Mouse (Mus musculus) liver, embryonic 12.5 days (tissue): ENCODE measurements around the gene Mta1. TPM values are rescaled to one million over a fixed set of nuclear protein-coding genes. Genes with fewer than 3 reads are reported as not detected.

Experiments used
- ATAC-seq: fragments of 200-750 bp; cut with Nextera tagmentation; 2 replicates; pipeline ENCODE4 v1.8.0; 2017; ENCODE audit warnings: moderate number of reproducible peaks, mild to moderate bottlenecking, moderate library complexity
- H3K27ac ChIP-seq: fragments of 300-500 bp; sonication (generic); 2 replicates; pipeline ENCODE4 v1.5.1; 2016; ENCODE audit warnings: mild to moderate bottlenecking
- H3K27me3 ChIP-seq: fragments of 300-500 bp; sonication (generic); replicated peaks from 2 replicates; pipeline ENCODE4 v1.6.1; 2016; ENCODE audit warnings: mild to moderate bottlenecking, moderate library complexity
- H3K36me3 ChIP-seq: fragments of 300-500 bp; sonication (generic); 2 replicates; pipeline ENCODE4 v1.6.1; 2016; ENCODE audit warnings: mild to moderate bottlenecking, moderate library complexity
- H3K4me1 ChIP-seq: fragments of 300-500 bp; sonication (generic); 2 replicates; pipeline ENCODE4 v1.6.1; 2016
- H3K4me2 ChIP-seq: fragments of 300-500 bp; sonication (generic); 2 replicates; pipeline ENCODE4 v1.6.1; 2016; ENCODE audit warnings: mild to moderate bottlenecking, moderate library complexity
- H3K4me3 ChIP-seq: fragments of 300-500 bp; sonication (generic); 2 replicates; pipeline ENCODE4 v1.5.1; 2016; ENCODE audit warnings: mild to moderate bottlenecking, moderate library complexity
- H3K9ac ChIP-seq: fragments of 300-500 bp; sonication (generic); 2 replicates; pipeline ENCODE4 v1.6.1; 2016; ENCODE audit warnings: mild to moderate bottlenecking, moderate library complexity
- H3K9me3 ChIP-seq: fragments of 300-500 bp; sonication (generic); replicated peaks from 2 replicates; pipeline ENCODE4 v1.6.1; 2016; ENCODE audit warnings: mild to moderate bottlenecking, moderate library complexity
- WGBS: fragments of 180-500 bp; shearing (Covaris S2); methylation state at CpG from one replicate; pipeline ENCODE4 v1.1.7; 2016; ENCODE audit not compliant: insufficient replicate concordance; 5-methylcytosine and 5-hydroxymethylcytosine counted together
- polyA plus RNA-seq: library from polyadenylated mRNA; unstranded; fragments of >200 nt; fragmentation: Nextera tagmentation; extraction: Ambion mirVana; gene quantifications from 2 replicates; pipeline ENCODE4 v1.2.1, GENCODE M21; 2016

The Mta1 gene
- polyA plus RNA-seq, 1 experiment from 2014 or later = 7.7 TPM

DNA sequence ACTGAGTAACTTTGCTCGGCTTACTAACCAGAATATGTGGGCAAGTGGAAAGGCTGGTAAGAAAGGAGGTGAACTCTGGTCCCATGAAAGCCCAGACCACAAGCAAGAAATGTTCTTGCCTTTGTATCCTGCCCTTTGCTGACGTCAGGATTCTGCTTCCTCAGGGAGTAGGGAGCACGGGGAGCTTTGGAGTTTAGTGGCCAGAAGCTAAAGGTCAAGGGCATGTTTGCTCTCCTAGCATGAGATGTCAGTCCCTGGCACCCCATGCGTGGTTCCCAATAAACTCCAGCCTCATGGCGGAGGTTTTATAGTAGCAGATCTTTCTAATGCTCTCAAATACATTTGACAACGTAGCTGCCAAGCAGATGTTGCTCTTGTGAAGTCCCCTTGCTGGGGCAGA, 26.3 kb upstream of the Mta1 start:
- 68% methylated on average over 6 of the region's 6 CpGs for WGBS
- Histone ChIP-seq H3K4me2 (no peak overlapping the region), H3K9me3 (no peaks in the 10 kb centered on the region), H3K9ac (no peak overlapping the region), H3K27ac (no peak overlapping the region), H3K36me3 (peaks cover 38% of the 10 kb centered on the region), H3K4me1 (peaks cover 27% of the 10 kb centered on the region), H3K4me3 (no peak overlapping the region), H3K27me3 (no peaks in the 10 kb centered on the region)
- ATAC-seq = no peak

DNA sequence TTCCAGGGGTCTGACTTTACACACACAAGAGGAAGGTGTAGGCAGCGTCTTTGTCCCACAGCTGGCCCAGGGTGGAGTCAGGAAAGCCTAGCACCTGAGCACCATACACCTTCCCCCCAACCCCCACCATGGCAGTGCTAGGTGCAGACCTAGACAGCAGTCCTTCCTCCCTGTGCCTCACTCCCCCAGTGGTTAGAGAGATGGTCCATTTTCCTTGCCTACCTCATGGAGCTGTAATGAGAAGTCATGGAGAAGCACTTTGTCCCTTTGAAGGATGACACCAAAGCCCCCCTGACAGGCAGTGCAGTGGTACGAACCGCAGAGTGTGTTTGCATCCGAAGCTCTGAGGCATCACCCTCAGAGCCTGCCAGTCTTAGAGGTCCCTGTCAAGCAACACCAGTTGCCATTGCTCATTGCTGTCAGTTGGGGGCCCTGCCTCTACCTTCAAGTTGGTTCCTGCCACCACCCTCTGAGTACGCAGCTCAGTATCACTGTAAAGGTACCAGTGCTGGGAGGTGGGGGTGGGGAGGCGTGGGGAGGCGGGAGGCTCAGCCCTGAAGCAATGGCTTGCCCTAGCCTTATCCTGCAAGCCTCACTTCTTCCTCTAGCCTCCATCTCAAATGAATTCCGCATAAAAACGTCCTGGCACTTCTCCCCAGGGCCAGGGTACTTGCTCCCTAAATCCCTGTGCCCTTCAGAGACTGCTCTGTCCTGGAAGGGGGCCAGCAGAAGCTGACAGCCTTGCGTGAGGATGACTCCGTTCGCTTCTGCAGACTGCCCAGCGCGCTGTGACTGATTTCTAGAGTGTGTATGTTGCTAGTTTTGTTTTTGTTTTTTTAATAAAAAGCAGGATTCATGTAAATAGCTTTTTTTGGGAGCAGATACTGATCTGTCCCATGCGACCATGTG, 24.4 kb upstream of the Mta1 start:
- Histone ChIP-seq H3K4me1 (peaks cover 27% of the 10 kb centered on the region), H3K9me3 (no peaks in the 10 kb centered on the region), H3K4me3 (peak overlapping the region; percentile 58), H3K36me3 (peaks cover 32% of the 10 kb centered on the region), H3K4me2 (peak overlapping the region; percentile 93), H3K27ac (peak overlapping the region; percentile 73; the same call in 1 of the 2 replicates), H3K27me3 (no peaks in the 10 kb centered on the region), H3K9ac (peak overlapping the region; percentile 69)
- WGBS = 14% methylated on average over 15 of the region's 15 CpGs
- ATAC-seq = peak; percentile 39

DNA sequence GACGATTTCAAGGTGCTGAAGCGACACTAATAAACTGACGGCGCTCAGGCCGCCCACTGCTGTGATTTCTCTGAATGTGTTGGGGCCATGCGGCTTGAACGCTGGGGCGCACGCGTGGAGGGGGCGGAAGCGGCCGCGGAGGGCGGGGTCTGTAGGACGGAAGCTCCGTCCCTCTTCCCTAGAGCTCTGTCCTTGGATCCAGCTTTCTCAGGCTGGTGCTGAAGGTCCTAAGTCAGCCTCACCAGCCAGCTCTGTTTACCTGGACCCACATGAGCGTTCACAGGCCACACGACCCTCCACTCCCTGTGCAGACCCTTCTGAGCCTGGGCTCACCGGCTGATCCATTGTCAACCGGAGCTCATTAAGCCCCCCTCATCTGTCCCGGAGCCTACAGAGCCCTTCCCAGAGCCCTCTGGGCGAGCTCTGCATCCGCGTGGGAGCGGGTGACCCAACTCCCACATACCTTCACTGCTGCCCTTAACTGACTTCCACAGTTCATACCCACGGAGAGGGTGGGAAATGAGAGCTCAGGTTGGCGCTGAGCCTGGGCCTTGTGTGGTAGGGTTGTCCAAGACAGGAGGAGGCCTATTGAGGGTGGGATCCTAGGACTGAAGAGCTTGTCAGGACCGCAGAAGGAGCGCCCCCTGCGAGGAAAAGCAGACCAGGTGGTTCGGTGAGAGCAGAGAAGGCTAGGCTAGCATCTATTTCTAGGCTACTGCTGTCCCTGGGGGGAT, 23.6 kb upstream of the Mta1 start, which contains the start of gene Tex22:
Tex22 (plus strand) TSS at position 174 of the 734 bp plus-strand sequence.
- Histone ChIP-seq H3K4me3 (peak within 1 kb of the TSS; percentile 58), H3K27ac (peak within 1 kb of the TSS; percentile 73), H3K4me2 (peak within 1 kb of the TSS; percentile 93), H3K4me1 (peaks cover 27% of the 10 kb centered on the region), H3K27me3 (0 out of 2 replicates have a peak, but pooled peaks cover 3% of the 10 kb centered on the region), H3K9me3 (no peaks in the 10 kb centered on the region), H3K9ac (peak within 1 kb of the TSS; percentile 69), H3K36me3 (peaks cover 24% of the 10 kb centered on the region)
- peak; percentile 78 for ATAC-seq
- 4% methylated on average over 32 of the region's 32 CpGs for WGBS

DNA sequence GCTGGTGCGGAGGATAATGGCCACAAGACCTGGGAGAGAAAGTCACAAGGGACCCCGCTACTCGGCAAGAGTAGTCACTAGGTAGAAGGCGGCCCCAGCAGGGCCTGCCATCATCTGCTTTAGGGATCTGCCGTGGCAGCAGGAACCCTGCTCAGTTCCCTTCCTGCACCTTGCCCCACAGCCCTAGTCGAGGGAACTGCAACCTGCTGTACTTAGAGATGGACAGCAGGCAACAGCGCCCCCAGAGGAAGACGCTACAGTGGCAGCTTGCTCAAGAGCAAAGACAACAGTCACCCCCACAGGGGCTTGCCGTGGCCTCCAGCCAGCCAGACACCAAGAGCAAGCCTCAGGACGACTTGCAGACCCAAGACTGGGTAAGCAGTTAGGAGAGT, 23.0 kb upstream of the Mta1 start:
- Histone ChIP-seq H3K9ac (peak overlapping the region; percentile 69), H3K4me1 (peaks cover 27% of the 10 kb centered on the region), H3K27me3 (0 out of 2 replicates have a peak, but pooled peaks cover 3% of the 10 kb centered on the region), H3K36me3 (peaks cover 19% of the 10 kb centered on the region), H3K4me2 (peak overlapping the region; percentile 93), H3K27ac (peak overlapping the region; percentile 73), H3K9me3 (no peaks in the 10 kb centered on the region), H3K4me3 (peak overlapping the region; percentile 58)
- 5% methylated on average over 10 of the region's 10 CpGs for WGBS
- ATAC-seq = peak; percentile 80

DNA sequence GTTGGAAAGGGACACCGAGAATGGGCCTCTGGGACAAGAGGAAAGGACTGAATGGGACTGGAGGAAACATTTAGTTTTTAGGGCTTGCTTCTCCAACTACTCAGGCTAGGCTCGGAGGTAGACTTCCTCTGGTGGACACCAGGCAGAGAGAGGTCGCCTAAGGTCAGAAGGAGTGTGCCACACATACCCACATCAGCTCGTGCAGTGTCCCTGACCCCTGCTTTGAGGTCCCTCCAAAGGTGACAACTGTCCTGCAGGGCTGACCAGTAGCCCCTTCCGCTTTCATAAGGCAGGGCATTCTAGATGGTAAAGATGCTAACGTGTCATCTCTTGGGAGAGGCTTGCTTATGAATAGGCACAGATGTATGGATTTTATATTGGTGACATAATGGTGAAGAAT, 22.6 kb upstream of the Mta1 start:
- Histone ChIP-seq H3K9me3 (no peaks in the 10 kb centered on the region), H3K36me3 (peaks cover 15% of the 10 kb centered on the region), H3K4me2 (peak overlapping the region; percentile 93), H3K27ac (peak overlapping the region; percentile 73), H3K9ac (peak overlapping the region; percentile 27; the same call in 1 of the 2 replicates), H3K27me3 (peaks cover 3% of the 10 kb centered on the region; the same call in 1 of the 2 replicates), H3K4me1 (peaks cover 27% of the 10 kb centered on the region), H3K4me3 (peak overlapping the region; percentile 58; the same call in 1 of the 2 replicates)
- ATAC-seq = no peak
- 43% methylated on average over 6 of the region's 6 CpGs for WGBS

DNA sequence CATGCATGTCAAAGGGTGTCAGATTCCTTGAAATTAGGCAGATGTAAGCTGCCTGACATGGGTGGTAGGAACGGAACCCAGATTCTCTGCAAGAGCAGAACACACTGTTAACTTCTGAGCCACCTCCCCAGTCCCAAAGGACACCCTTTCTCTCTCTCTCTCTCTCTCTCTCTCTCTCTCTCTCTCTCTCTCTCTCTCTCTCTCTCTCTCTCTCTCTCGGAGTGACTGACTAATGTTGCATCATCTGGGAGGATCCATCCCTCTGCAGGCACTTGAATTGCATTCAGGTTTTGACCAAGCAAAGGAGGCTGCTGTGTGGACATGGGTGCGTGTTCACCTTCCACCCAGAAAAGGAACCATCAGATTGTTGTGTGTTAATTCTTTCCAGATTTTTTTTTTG, 10.8 kb upstream of the Mta1 start:
- Histone ChIP-seq H3K36me3 (no peaks in the 10 kb centered on the region), H3K9ac (no peak overlapping the region), H3K9me3 (no peaks in the 10 kb centered on the region), H3K27ac (no peak overlapping the region), H3K4me1 (no peaks in the 10 kb centered on the region), H3K4me2 (no peak overlapping the region), H3K27me3 (peaks cover 54% of the 10 kb centered on the region), H3K4me3 (no peak overlapping the region)
- ATAC-seq = no peak
- WGBS = 64% methylated on average over 3 of the region's 3 CpGs

DNA sequence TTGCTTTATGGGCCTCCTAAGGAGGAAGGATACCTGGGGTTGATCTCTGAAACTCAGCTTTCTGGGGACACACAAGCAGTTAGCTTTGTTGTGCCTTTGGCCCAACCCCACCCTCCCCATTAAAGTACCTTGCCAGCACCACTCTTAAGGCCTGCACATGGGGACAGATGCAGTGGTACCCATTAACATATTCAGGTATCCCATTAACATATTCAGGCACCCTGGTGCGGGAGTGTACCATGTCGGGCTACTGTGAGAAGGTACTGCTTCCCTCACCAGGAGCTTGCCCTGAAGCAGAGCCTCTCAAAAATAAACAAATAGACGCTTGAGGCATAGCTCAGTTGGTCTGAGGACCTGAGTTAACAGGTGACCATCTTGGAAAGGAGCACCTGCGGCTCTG, 10.1 kb upstream of the Mta1 start:
- ATAC-seq = 0 out of 2 replicates have a peak, but pooled peaks have one; percentile 6
- no peaks in the 10 kb centered on the region for H3K4me1 ChIP-seq
- H3K9ac ChIP-seq = no peak overlapping the region
- peaks cover 54% of the 10 kb centered on the region for H3K27me3 ChIP-seq
- H3K9me3 ChIP-seq = no peaks in the 10 kb centered on the region
- no peaks in the 10 kb centered on the region for H3K36me3 ChIP-seq
- WGBS = 53% methylated on average over 4 of the region's 4 CpGs
- no peak overlapping the region for H3K4me2 ChIP-seq
- H3K4me3 ChIP-seq = no peak overlapping the region
- H3K27ac ChIP-seq = no peak overlapping the region

DNA sequence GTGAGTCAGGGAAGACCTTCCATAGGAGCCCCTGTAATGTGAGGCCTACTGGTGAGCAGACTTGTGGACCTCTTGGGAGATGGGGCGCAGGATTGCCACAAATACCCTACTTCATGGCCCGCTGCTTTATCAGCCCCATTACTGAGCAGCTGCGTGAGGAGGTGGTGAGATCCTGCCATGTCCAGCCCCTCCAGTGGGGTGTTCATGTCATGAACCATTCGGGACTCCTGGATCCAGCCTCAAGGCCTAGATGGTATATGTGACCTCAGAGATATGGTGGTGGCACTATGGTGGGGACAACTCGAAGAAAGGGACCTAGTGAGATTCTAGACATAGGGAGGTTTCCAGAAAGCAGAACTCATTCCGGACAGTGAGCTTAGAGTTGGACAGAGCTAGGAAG, 9.0 kb upstream of the Mta1 start:
- Histone ChIP-seq H3K36me3 (no peaks in the 10 kb centered on the region), H3K9me3 (no peaks in the 10 kb centered on the region), H3K27me3 (peaks cover 49% of the 10 kb centered on the region), H3K9ac (no peak overlapping the region), H3K4me1 (no peaks in the 10 kb centered on the region), H3K27ac (no peak overlapping the region), H3K4me2 (no peak overlapping the region), H3K4me3 (no peak overlapping the region)
- 68% methylated on average over 6 of the region's 6 CpGs for WGBS
- no peak for ATAC-seq

DNA sequence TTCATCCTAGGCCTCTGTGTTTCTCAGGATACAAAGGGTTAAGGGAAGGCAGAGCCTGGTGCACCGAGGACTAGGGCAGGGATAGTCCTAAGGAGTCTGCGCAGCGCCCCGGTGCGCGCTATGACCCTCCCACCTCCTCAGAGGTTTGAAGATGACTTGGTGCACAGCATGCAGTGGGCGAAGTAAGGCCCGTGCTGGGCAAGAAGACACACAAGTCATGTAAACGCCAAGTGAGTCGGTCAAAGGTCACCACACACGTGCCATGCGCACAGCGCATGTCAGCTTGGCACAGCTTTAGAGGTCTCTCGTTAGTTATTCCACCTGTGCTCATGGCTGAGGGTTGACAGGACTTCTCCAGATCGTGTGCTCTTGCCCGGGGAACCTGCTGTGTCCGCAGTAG, 8.0 kb upstream of the Mta1 start:
- Histone ChIP-seq H3K4me1 (no peaks in the 10 kb centered on the region), H3K4me3 (no peak overlapping the region), H3K27me3 (peaks cover 46% of the 10 kb centered on the region), H3K9me3 (no peaks in the 10 kb centered on the region), H3K27ac (no peak overlapping the region), H3K4me2 (no peak overlapping the region), H3K36me3 (no peaks in the 10 kb centered on the region), H3K9ac (no peak overlapping the region)
- ATAC-seq = no peak
- WGBS = 81% methylated on average over 17 of the region's 17 CpGs

DNA sequence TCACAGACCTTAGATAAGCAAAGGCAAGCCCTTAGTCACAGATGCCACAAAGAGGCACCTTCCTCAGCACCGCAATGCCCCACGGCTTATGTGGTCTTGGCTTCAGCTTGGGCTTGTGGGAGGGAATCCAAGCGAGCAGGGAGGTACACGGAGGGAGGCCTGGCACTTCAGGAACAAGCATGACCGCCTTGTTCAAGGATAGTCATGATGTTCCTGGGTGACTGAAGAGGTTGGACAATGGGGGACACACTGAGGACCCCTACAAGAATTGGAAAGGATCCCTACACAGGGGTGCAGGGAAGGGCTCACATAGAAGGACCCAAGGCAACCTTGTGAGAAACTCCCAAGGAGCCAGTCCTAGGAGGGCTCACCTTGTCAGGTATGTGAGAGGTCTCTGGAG, 1.0 kb upstream of the Mta1 start:
- no peak overlapping the region for H3K9ac ChIP-seq
- no peak for ATAC-seq

DNA sequence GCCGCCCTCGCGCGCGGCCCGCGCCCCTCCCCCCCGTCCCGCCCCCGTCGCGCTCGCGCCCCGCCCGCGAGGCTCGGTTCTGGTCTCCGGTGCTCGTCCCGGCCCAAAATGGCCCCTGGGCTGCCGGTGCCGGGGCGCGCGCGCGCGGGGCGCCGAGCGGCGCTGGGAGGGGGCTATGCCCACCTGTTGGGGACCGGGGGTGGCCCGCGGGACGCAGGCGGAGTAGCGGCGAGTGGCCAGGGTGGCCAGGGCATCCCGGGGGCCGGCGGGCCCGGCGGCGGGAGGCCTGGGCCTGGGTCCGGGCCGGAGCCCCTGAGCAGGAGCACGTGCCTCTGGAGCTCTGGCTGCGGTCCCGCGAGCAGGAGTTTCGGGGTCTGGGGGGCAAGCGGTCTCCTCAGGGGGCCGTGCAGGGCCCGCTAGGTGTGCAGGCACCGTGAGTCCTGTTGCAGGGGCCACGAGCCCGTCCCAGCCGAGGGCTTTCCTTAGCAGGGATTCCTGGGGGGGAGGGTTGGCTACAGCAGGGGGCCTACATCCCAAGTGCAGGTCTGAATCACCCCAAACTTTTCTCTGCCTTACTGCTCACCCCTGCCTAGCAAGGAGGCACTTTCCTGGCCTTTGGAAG, 563 bp downstream of the Mta1 start:
- peak overlapping the region; percentile 99 for H3K9ac ChIP-seq
- H3K4me3 ChIP-seq = peak overlapping the region; percentile 98
- WGBS = under 1% methylated on average over 42 of the region's 60 CpGs
- H3K4me2 ChIP-seq = peak overlapping the region; percentile 98
- no peaks in the 10 kb centered on the region for H3K9me3 ChIP-seq
- peaks cover 22% of the 10 kb centered on the region for H3K36me3 ChIP-seq
- H3K27ac ChIP-seq = peak overlapping the region; percentile 88
- peak; percentile 22 for ATAC-seq
- H3K27me3 ChIP-seq = peaks cover 27% of the 10 kb centered on the region
- H3K4me1 ChIP-seq = peaks cover 63% of the 10 kb centered on the region

More for the DNA sequence above, 1.0 kb upstream of the Mta1 start:
- WGBS = 73% methylated on average over 5 of the region's 5 CpGs
- Histone ChIP-seq H3K36me3 (peaks cover 12% of the 10 kb centered on the region), H3K4me1 (peaks cover 47% of the 10 kb centered on the region), H3K4me2 (peak overlapping the region; percentile 92), H3K27ac (no peak overlapping the region), H3K9me3 (no peaks in the 10 kb centered on the region), H3K4me3 (no peak overlapping the region), H3K27me3 (peaks cover 27% of the 10 kb centered on the region)
